Mouse (Mus musculus): Measurements from ENCODE around the gene Deup1.

DNA sequence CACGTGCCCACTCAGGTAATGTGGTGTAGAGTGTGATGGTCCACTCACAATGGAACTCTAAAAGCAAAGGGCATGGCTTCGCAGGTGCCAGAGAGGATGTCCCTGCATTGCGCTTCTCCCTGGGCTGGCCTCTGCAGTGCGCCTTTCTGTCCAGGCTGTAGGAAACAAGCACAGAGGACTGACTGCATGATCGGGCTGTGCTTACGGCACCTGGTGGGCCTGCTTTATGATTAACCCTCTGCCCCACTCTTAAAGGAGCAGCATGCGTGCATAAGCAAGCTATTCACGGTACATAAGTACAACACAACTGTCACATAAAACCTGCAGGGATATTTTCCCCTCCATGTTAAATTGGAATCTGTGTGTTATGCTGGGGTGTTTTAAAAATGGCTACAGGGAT is 24.6 kb downstream of the Deup1 start:
- TF ChIP-seq CTCF (IDR thresholded peaks at IDR 0.05): no peak
- TF ChIP-seq POLR2A (IDR thresholded peaks at IDR 0.05; ENCODE audit: insufficient read depth, low read depth, low read length): no peak
- TF ChIP-seq EP300 (IDR thresholded peaks at IDR 0.05; ENCODE audit: insufficient read depth, low read depth, low read length): no peak

Measured in heart, adult 2 months (tissue).